Mouse (Mus musculus): ENCODE results near the gene Fggy. TPM values are rescaled to one million over a fixed set of nuclear protein-coding genes. Genes with fewer than 3 reads are reported as not detected.

Gene Fggy
- total RNA-seq, 2 experiments from 2014 or later = 9.4 to 16.9 TPM

- no peak for TF ChIP-seq CTCF (conservative IDR thresholded peaks at IDR 0.05)
- H3K27ac ChIP-seq = peak overlapping the region; percentile 96
- peak; percentile 32 to 36 for DNase-seq (ENCODE audit: low spot score in 2 of 2)
- peak overlapping the region; percentile 58 for H3K4me3 ChIP-seq
Measured at GRCm38 (mm10) chr4:95558271-95558888, 1.1 kb downstream of the Fggy start.

- H3K4me3 ChIP-seq = no peak overlapping the region
- no peak overlapping the region for H3K27ac ChIP-seq
- no peak for TF ChIP-seq CTCF (conservative IDR thresholded peaks at IDR 0.05)
- no peak for DNase-seq (ENCODE audit: low spot score in 2 of 2)
Measured at GRCm38 (mm10) chr4:95571621-95572020, 14.3 kb downstream of the Fggy start.

GRCm38 (mm10) chr4:95573704-95574103 lies 16.4 kb downstream of the Fggy start:
- TF ChIP-seq CTCF (conservative IDR thresholded peaks at IDR 0.05) = no peak
- H3K4me3 ChIP-seq = no peak overlapping the region
- H3K27ac ChIP-seq = no peak overlapping the region
- DNase-seq (ENCODE audit: low spot score in 2 of 2) = no peak

- no peak overlapping the region for H3K27ac ChIP-seq
- no peak for DNase-seq (ENCODE audit: low spot score in 2 of 2)
- H3K4me3 ChIP-seq = no peak overlapping the region
- no peak for TF ChIP-seq CTCF (conservative IDR thresholded peaks at IDR 0.05)
Measured at GRCm38 (mm10) chr4:95575411-95575911, 18.2 kb downstream of the Fggy start.

GRCm38 (mm10) chr4:95579183-95579582 lies 21.9 kb downstream of the Fggy start:
- no peak for TF ChIP-seq CTCF (conservative IDR thresholded peaks at IDR 0.05)
- DNase-seq (ENCODE audit: low spot score in 2 of 2) = no peak
- Histone ChIP-seq H3K27ac (no peak overlapping the region), H3K4me3 (no peak overlapping the region)

- H3K4me3 ChIP-seq = no peak overlapping the region
- DNase-seq (ENCODE audit: low spot score in 2 of 2) = no peak
- no peak overlapping the region for H3K27ac ChIP-seq
- no peak for TF ChIP-seq CTCF (conservative IDR thresholded peaks at IDR 0.05)
Measured at GRCm38 (mm10) chr4:95584107-95584762, 26.9 kb downstream of the Fggy start.

GRCm38 (mm10) chr4:95586274-95587001 lies 29.1 kb downstream of the Fggy start:
- no peak for TF ChIP-seq CTCF (conservative IDR thresholded peaks at IDR 0.05)
- no peak overlapping the region for H3K27ac ChIP-seq
- no peak overlapping the region for H3K4me3 ChIP-seq
- no peak for DNase-seq (ENCODE audit: low spot score in 2 of 2)

- no peak for TF ChIP-seq CTCF (conservative IDR thresholded peaks at IDR 0.05)
- H3K4me3 ChIP-seq = no peak overlapping the region
- peak overlapping the region; percentile 69; the same call in 1 of the 2 replicates for H3K27ac ChIP-seq
- DNase-seq (ENCODE audit: low spot score in 2 of 2) = peak; percentile 23 to 36
Measured at GRCm38 (mm10) chr4:95588722-95589283, 31.5 kb downstream of the Fggy start.

- no peak overlapping the region for H3K27ac ChIP-seq
- no peak overlapping the region for H3K4me3 ChIP-seq
- no peak for TF ChIP-seq CTCF (conservative IDR thresholded peaks at IDR 0.05)
- no peak for DNase-seq (ENCODE audit: low spot score in 2 of 2)
Measured at GRCm38 (mm10) chr4:95590878-95591277, 33.6 kb downstream of the Fggy start.

GRCm38 (mm10) chr4:95597208-95597607 lies 39.9 kb downstream of the Fggy start:
- DNase-seq (ENCODE audit: low spot score in 2 of 2) = no peak
- TF ChIP-seq CTCF (conservative IDR thresholded peaks at IDR 0.05) = no peak
- no peak overlapping the region for H3K27ac ChIP-seq
- no peak overlapping the region for H3K4me3 ChIP-seq

- H3K4me3 ChIP-seq = no peak overlapping the region
- no peak for TF ChIP-seq CTCF (conservative IDR thresholded peaks at IDR 0.05)
- H3K27ac ChIP-seq = no peak overlapping the region
- DNase-seq (ENCODE audit: low spot score in 2 of 2) = no peak
Measured at GRCm38 (mm10) chr4:95601776-95602175, 44.5 kb downstream of the Fggy start.

GRCm38 (mm10) chr4:95603254-95603653 lies 45.9 kb downstream of the Fggy start:
- Histone ChIP-seq H3K27ac (no peak overlapping the region), H3K4me3 (no peak overlapping the region)
- TF ChIP-seq CTCF (conservative IDR thresholded peaks at IDR 0.05) = no peak
- no peak for DNase-seq (ENCODE audit: low spot score in 2 of 2)

- H3K4me3 ChIP-seq = no peak overlapping the region
- TF ChIP-seq CTCF (conservative IDR thresholded peaks at IDR 0.05) = no peak
- DNase-seq (ENCODE audit: low spot score in 2 of 2) = no peak
- H3K27ac ChIP-seq = no peak overlapping the region
Measured at GRCm38 (mm10) chr4:95610663-95611062, 53.4 kb downstream of the Fggy start.

Data from layer of hippocampus, adult 2 months (tissue).